Mouse (Mus musculus): ENCODE data around the gene Tacc2. TPM values are rescaled to one million over a fixed set of nuclear protein-coding genes. Genes with fewer than 3 reads are reported as not detected.

Tacc2 gene
- total and polyA plus RNA-seq, 3 experiments, result 3.5 to 21.5 TPM; not detected in 1

- TF ChIP-seq BHLHE40 (IDR thresholded peaks at IDR 0.05; ENCODE audit: borderline replicate concordance, low read depth, low read length) (no peak), UBTF (IDR thresholded peaks at IDR 0.05; ENCODE audit: borderline replicate concordance, insufficient read depth, low read depth, low read length) (no peak), JUND (IDR thresholded peaks at IDR 0.05; ENCODE audit: low read depth, low read length) (no peak), NRF1 (IDR thresholded peaks at IDR 0.05; ENCODE audit: insufficient read depth, low read depth, low read length, poor library complexity, severe bottlenecking) (no peak), TBP (IDR thresholded peaks at IDR 0.05; ENCODE audit: low read depth, low read length) (no peak), MYC (IDR thresholded peaks at IDR 0.05; ENCODE audit: low read depth, low read length) (no peak), E2F4 (IDR thresholded peaks at IDR 0.05; ENCODE audit: borderline replicate concordance, low read depth, low read length) (no peak), USF1 (IDR thresholded peaks at IDR 0.05; ENCODE audit: low read depth, low read length) (no peak), POLR2AphosphoS5 (IDR thresholded peaks at IDR 0.05; ENCODE audit: borderline replicate concordance, low read depth, low read length) (no peak), NELFE (IDR thresholded peaks at IDR 0.05; ENCODE audit: low read depth, low read length) (no peak), ZKSCAN1 (IDR thresholded peaks at IDR 0.05; ENCODE audit: low read depth, low read length) (no peak), RAD21 (IDR thresholded peaks at IDR 0.05; ENCODE audit: low read depth, low read length) (no peak), ETS1 (IDR thresholded peaks at IDR 0.05; ENCODE audit: low read depth, low read length) (no peak), HCFC1 (IDR thresholded peaks at IDR 0.05; ENCODE audit: low read depth, low read length) (no peak), MAFK (IDR thresholded peaks at IDR 0.05; ENCODE audit: borderline replicate concordance, low read depth, low read length) (no peak), POLR2AphosphoS2 (IDR thresholded peaks at IDR 0.05; ENCODE audit: low read length) (no peak), GABPA (IDR thresholded peaks at IDR 0.05; ENCODE audit: low read depth, low read length) (no peak), ZMIZ1 (IDR thresholded peaks at IDR 0.05; ENCODE audit: low read depth, low read length) (no peak), MYB (IDR thresholded peaks at IDR 0.05; ENCODE audit: low read depth, low read length) (no peak), SMC3 (IDR thresholded peaks at IDR 0.05; ENCODE audit: low read depth, low read length) (no peak)
- H3K36me3 ChIP-seq (ENCODE audit: control insufficient read depth in 1 of 2, insufficient read depth in 2 of 2, low read length in 2 of 2), result no peaks in the 10 kb centered on the region; a peak in 1 of 4 replicates
- H3K4me3 ChIP-seq (ENCODE audit: control insufficient read depth in 1 of 2, insufficient read depth in 1 of 2, low read depth in 2 of 2, low read length in 2 of 2), result no peak overlapping the region
- no peak for DNase-seq (ENCODE audit: low read depth, low spot score)
- H3K9me3 ChIP-seq (replicated peaks; ENCODE audit: insufficient read depth, low read length), result no peaks in the 10 kb centered on the region
- no peaks in the 10 kb centered on the region for H3K27me3 ChIP-seq (ENCODE audit: control insufficient read depth in 1 of 2, insufficient read depth in 2 of 2, low read length in 2 of 2)
- H3K27ac ChIP-seq (ENCODE audit: control insufficient read depth, low read depth, low read length), result no peak overlapping the region
- H3K4me1 ChIP-seq (ENCODE audit: control insufficient read depth in 1 of 2, insufficient read depth in 2 of 2, low read length in 2 of 2), result no peaks in the 10 kb centered on the region
- no peak overlapping the region for H3K9ac ChIP-seq (ENCODE audit: control insufficient read depth, low read depth, low read length, poor library complexity, severe bottlenecking)
- no peaks in the 10 kb centered on the region for H3K79me2 ChIP-seq (ENCODE audit: control insufficient read depth, insufficient read depth, low read length, poor library complexity)
These were observed 174.4 kb downstream of the Tacc2 start for GRCm38 (mm10) chr7:130751678-130752077.

- Histone ChIP-seq H3K27me3 (ENCODE audit: control insufficient read depth in 1 of 2, insufficient read depth in 2 of 2, low read length in 2 of 2) (no peaks in the 10 kb centered on the region), H3K9me3 (replicated peaks; ENCODE audit: insufficient read depth, low read length) (no peaks in the 10 kb centered on the region), H3K4me1 (ENCODE audit: control insufficient read depth in 1 of 2, insufficient read depth in 2 of 2, low read length in 2 of 2) (no peaks in the 10 kb centered on the region), H3K36me3 (ENCODE audit: control insufficient read depth in 1 of 2, insufficient read depth in 2 of 2, low read length in 2 of 2) (no peaks in the 10 kb centered on the region; a peak in 1 of 4 replicates), H3K9ac (ENCODE audit: control insufficient read depth, low read depth, low read length, poor library complexity, severe bottlenecking) (no peak overlapping the region), H3K27ac (ENCODE audit: control insufficient read depth, low read depth, low read length) (no peak overlapping the region), H3K79me2 (ENCODE audit: control insufficient read depth, insufficient read depth, low read length, poor library complexity) (no peaks in the 10 kb centered on the region), H3K4me3 (ENCODE audit: control insufficient read depth in 1 of 2, insufficient read depth in 1 of 2, low read depth in 2 of 2, low read length in 2 of 2) (no peak overlapping the region)
- TF ChIP-seq ELF1 (IDR thresholded peaks at IDR 0.05; ENCODE audit: low read depth, low read length) (no peak), POLR2A (IDR thresholded peaks at IDR 0.05; ENCODE audit: control insufficient read depth in 1 of 2, insufficient read depth in 1 of 2, low read depth in 1 of 2, low read length in 2 of 2, poor library complexity in 1 of 2) (no peak)
- no peak for DNase-seq (ENCODE audit: low read depth, low spot score)
These were observed 177.6 kb downstream of the Tacc2 start for GRCm38 (mm10) chr7:130754790-130755189.
